Mouse (Mus musculus) embryonic facial prominence, embryonic 13.5 days (tissue): ENCODE measurements around the gene Mettl7a2. TPM values are rescaled to one million over a fixed set of nuclear protein-coding genes. Genes with fewer than 3 reads are reported as not detected.
"Not testable (repeated sequence)": the region's sequence is repeated elsewhere in the genome, so short reads cannot be mapped to it uniquely, and the experiment has no call there.

ENCODE experiments used
- ATAC-seq: fragments of 200-750 bp; cut with Nextera tagmentation; 2 replicates; pipeline ENCODE4 v1.8.0; 2017; ENCODE audit warnings: low read depth; ENCODE audit not compliant: insufficient number of reproducible peaks, insufficient read depth, low FRiP score, low TSS enrichment
- H3K27ac ChIP-seq: fragments of 300-500 bp; sonication (generic); 2 replicates; pipeline ENCODE4 v1.5.1; 2015; ENCODE audit warnings: moderate library complexity, mild to moderate bottlenecking, inconsistent platforms
- H3K27me3 ChIP-seq: fragments of 300-500 bp; sonication (generic); 2 replicates; pipeline ENCODE4 v1.6.1; 2015; ENCODE audit warnings: mild to moderate bottlenecking, inconsistent platforms
- H3K36me3 ChIP-seq: fragments of 300-500 bp; sonication (generic); 2 replicates; pipeline ENCODE4 v1.6.1; 2015; ENCODE audit warnings: mild to moderate bottlenecking, inconsistent platforms
- H3K4me1 ChIP-seq: fragments of 300-500 bp; sonication (generic); 2 replicates; pipeline ENCODE4 v1.6.1; 2015; ENCODE audit warnings: inconsistent platforms
- H3K4me2 ChIP-seq: fragments of 300-500 bp; sonication (generic); 2 replicates; pipeline ENCODE4 v1.6.1; 2015; ENCODE audit warnings: moderate library complexity, mild to moderate bottlenecking, inconsistent platforms
- H3K4me3 ChIP-seq: fragments of 300-500 bp; sonication (generic); 2 replicates; pipeline ENCODE4 v1.5.1; 2015; ENCODE audit warnings: mild to moderate bottlenecking, inconsistent platforms
- H3K9ac ChIP-seq: fragments of 300-500 bp; sonication (generic); 2 replicates; pipeline ENCODE4 v1.6.1; 2015; ENCODE audit warnings: mild to moderate bottlenecking, inconsistent platforms
- H3K9me3 ChIP-seq: fragments of 300-500 bp; sonication (generic); 2 replicates; pipeline ENCODE4 v1.6.1; 2016; ENCODE audit warnings: inconsistent platforms
- WGBS: fragments of 180-500 bp; shearing (Covaris S2); methylation state at CpG from one replicate; pipeline ENCODE4 v1.1.7; 2015; ENCODE audit warnings: mixed read lengths; 5-methylcytosine and 5-hydroxymethylcytosine counted together
- polyA plus RNA-seq: library from polyadenylated mRNA; unstranded; fragments of >200 nt; fragmentation: Nextera tagmentation; extraction: Ambion mirVana; gene quantifications from 2 replicates; pipeline ENCODE4 v1.2.1, GENCODE M21; 2015

The Mettl7a2 gene
- polyA plus RNA-seq, 1 experiment from 2014 or later: not detected

DNA sequence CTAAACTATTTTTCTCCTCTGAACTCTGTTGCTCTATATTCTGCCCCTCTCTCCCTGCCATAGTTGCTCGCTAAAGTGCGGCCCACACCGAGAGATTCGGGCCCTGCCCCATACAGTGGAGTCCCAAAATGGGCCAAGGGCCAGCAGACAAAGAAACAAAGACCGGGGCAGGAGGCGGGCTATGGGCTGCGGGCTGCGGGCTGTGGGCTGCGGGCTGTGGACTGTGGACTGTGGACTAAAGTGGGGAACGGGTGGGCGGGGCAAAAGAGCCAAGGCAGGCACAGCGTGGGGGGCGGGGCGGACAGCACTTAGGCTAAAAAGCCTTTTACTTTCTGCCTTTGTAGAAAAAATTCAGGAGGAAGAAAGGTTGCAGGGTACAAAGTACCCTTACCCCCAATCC lies 6.2 kb upstream of the Mettl7a2 start:
- Histone ChIP-seq H3K27me3 (no peaks in the 10 kb centered on the region), H3K4me1 (peaks cover 2% of the 10 kb centered on the region), H3K9ac (no peak overlapping the region), H3K36me3 (no peaks in the 10 kb centered on the region), H3K9me3 (no peaks in the 10 kb centered on the region), H3K4me3 (no peak overlapping the region), H3K4me2 (no peak overlapping the region), H3K27ac (peak overlapping the region; percentile 58)
- 69% methylated on average over 14 of the region's 14 CpGs for WGBS
- no peak for ATAC-seq

DNA sequence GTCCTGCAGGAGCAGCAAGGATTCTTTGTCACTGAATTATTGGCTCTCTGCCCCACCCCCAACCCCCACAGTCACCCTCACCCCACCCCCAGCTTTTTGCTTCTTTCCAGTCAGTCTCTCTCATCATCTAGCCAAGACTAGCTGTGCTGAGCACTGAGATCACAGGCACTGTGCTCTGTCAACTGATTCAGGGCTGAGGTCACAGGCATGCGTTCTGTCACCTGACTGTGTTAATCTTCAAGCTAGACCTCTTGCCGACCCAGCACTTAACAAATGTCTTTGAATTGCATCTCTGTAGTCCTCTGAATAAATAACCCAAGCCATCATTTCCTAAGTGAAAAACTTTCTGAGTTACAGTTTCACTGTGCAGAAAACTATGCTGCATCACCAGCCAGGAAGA lies 3.5 kb upstream of the Mettl7a2 start:
- H3K4me2 ChIP-seq: no peak overlapping the region
- H3K9ac ChIP-seq: no peak overlapping the region
- H3K27me3 ChIP-seq: no peaks in the 10 kb centered on the region
- no peaks in the 10 kb centered on the region for H3K36me3 ChIP-seq
- H3K4me3 ChIP-seq: no peak overlapping the region
- no peak overlapping the region for H3K27ac ChIP-seq
- no peak for ATAC-seq
- WGBS: 45% methylated on average over 2 of the region's 2 CpGs
- no peaks in the 10 kb centered on the region for H3K9me3 ChIP-seq
- peaks cover 5% of the 10 kb centered on the region for H3K4me1 ChIP-seq

DNA sequence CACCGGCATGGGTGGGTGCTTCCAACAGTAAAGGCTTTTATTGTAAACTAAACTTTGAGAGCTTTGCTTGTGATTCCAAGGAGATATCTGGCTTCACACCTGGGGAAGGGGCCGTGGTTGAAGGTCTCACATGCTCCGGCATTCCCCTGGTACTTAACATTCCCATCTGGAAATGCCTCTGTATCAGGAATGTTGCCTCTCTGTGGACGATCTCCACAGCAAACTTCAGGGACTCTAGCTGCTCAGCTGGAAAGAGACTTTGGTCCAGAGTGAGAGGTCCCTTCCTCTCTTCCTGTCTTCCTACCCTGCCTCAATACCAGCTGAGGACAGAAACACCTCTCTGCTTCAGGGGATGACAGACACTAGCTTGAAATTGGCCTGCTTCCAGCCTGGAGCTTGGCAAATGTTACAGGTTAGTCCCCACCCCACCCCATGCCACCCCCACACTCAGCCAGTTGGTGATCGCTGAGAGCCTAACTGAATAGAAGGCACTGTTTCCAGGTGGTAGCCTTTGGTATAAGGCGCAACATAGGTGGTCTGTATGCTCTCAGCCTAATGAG lies 1.4 kb upstream of the Mettl7a2 start:
- Histone ChIP-seq H3K4me2 (no peak overlapping the region), H3K9ac (no peak overlapping the region), H3K4me3 (no peak overlapping the region), H3K9me3 (no peaks in the 10 kb centered on the region), H3K36me3 (no peaks in the 10 kb centered on the region), H3K27me3 (no peaks in the 10 kb centered on the region), H3K27ac (no peak overlapping the region), H3K4me1 (peaks cover 5% of the 10 kb centered on the region)
- WGBS: 55% methylated on average over 6 of the region's 6 CpGs
- ATAC-seq: no peak

DNA sequence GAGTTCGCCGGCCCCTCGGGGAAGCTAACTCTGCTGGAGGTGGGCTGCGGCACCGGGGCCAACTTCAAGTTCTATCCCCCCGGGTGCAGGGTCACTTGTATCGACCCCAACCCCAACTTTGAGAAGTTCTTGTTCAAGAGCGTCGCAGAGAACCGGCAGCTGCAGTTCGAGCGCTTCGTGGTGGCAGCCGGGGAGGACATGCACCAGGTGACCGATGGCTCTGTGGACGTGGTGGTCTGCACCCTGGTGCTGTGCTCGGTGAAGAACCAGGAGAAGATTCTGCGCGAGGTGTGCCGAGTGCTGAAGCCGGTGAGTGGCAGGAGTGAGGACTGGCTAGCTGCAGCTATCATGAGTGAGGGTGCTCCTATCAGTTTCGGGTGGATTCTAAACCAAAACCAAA lies 399 bp downstream of the Mettl7a2 start:
- not testable (repeated sequence) for H3K27ac ChIP-seq, H3K4me2 ChIP-seq, H3K9ac ChIP-seq, H3K27me3 ChIP-seq, H3K4me3 ChIP-seq, ATAC-seq, H3K36me3 ChIP-seq, H3K9me3 ChIP-seq, H3K4me1 ChIP-seq
- 92% methylated on average over 22 of the region's 22 CpGs for WGBS

DNA sequence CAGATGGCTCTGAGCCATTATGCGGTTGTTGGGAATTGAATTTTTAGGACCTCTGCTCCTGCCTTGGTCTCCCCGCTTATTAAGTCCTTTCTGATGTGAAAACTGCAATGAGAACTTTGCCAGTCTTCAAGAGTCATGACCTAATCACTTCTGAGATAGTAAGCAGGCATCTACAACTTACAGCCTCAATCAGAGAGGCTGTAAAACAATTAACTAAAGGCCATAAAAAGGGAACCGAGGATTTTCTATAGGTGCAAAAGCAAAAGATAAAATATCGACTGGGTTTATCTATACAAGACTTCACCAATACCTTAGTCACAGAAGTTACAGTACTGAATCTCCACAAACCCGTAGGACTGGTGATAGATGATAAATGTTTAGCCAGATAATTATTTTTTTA lies 2.9 kb downstream of the Mettl7a2 start:
- H3K4me2 ChIP-seq: no peak overlapping the region
- H3K4me1 ChIP-seq: peaks cover 5% of the 10 kb centered on the region
- H3K4me3 ChIP-seq: no peak overlapping the region
- no peak overlapping the region for H3K27ac ChIP-seq
- no peak for ATAC-seq
- H3K36me3 ChIP-seq: no peaks in the 10 kb centered on the region
- H3K9ac ChIP-seq: no peak overlapping the region
- H3K27me3 ChIP-seq: no peaks in the 10 kb centered on the region
- WGBS: 87% methylated on average over 5 of the region's 5 CpGs
- no peaks in the 10 kb centered on the region for H3K9me3 ChIP-seq

DNA sequence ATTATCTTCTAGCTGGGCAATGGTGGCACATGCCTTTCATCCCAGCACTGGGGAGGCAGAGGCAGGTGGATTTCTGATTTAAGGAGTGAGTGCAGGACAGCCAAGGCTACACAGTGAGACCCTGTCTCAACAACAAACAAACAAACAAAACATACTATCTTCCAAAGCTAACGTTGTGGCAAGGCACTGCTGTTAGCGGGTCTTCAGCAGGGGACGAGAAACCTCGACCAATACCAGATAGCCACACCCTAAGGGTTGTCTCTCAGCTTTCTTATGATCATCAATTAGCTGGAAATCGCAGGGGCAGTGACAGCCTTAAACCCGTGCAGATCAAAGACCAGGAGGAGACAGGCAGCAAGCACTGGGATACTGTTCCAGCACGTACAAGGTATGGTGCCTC lies 11.2 kb downstream of the Mettl7a2 start, which contains the start of gene Higd1c:
TSS of gene Higd1c (plus strand) at position 301 of the 400 bp plus-strand sequence.
- no peak within 1 kb of the TSS for H3K4me2 ChIP-seq
- ATAC-seq: no peak
- H3K9me3 ChIP-seq: peaks cover 5% of the 10 kb centered on the region; the same call in 1 of the 2 replicates
- H3K27ac ChIP-seq: no peak within 1 kb of the TSS
- H3K36me3 ChIP-seq: no peaks in the 10 kb centered on the region
- H3K9ac ChIP-seq: no peak within 1 kb of the TSS
- no peak within 1 kb of the TSS for H3K4me3 ChIP-seq
- H3K4me1 ChIP-seq: 0 out of 2 replicates have a peak, but pooled peaks cover 3% of the 10 kb centered on the region
- H3K27me3 ChIP-seq: no peaks in the 10 kb centered on the region
- 65% methylated on average over 7 of the region's 7 CpGs for WGBS

DNA sequence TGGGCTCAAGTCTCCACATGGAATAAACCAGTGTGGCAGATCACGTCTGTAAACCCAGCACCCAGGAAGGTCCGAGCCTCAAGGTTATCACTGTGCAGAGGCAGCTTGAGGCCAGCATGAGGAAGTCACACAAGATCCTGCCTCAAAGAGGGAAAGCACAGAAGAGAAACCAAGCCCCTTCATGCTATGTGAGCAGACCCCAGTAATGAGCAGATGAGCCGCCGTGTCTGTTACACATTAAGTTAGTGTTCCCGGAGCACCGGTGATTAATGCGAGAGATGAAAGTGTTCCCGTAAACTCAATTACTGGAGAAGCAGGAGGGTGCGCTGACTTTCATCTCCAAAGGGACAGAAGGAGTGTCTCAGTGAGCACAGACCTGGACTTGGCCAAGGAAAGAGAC lies 13.0 kb downstream of the Mettl7a2 start:
- 22% methylated on average over 9 of the region's 9 CpGs for WGBS
- H3K4me1 ChIP-seq, H3K9ac ChIP-seq, H3K4me3 ChIP-seq, H3K27me3 ChIP-seq, H3K9me3 ChIP-seq, H3K27ac ChIP-seq, ATAC-seq, H3K4me2 ChIP-seq, H3K36me3 ChIP-seq: not testable (repeated sequence)

DNA sequence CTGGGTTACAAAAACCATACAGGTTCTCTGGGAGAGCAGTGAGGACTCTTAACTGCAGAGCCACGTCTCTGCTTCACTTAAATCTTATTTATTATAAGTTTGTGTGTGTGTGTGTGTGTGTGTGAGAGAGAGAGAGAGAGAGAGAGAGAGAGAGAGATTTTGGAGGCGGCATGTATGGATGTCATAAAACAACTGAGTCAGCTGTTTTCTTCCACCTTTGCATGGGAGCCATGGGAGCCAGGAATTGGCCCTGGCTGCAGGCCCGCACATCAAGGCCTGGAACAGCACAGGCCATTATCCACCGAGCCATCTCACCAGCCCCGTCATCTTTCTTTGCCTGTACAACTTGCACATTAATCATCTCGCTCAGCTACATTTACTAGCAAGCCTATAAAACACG lies 14.1 kb downstream of the Mettl7a2 start:
- no peak overlapping the region for H3K9ac ChIP-seq
- ATAC-seq: no peak
- H3K4me1 ChIP-seq: 0 out of 2 replicates have a peak, but pooled peaks cover 3% of the 10 kb centered on the region
- no peaks in the 10 kb centered on the region for H3K36me3 ChIP-seq
- 82% methylated on average over 7 of the region's 7 CpGs for WGBS
- H3K4me3 ChIP-seq: no peak overlapping the region
- no peaks in the 10 kb centered on the region for H3K27me3 ChIP-seq
- H3K4me2 ChIP-seq: no peak overlapping the region
- H3K9me3 ChIP-seq: peaks cover 5% of the 10 kb centered on the region; the same call in 1 of the 2 replicates
- H3K27ac ChIP-seq: no peak overlapping the region

DNA sequence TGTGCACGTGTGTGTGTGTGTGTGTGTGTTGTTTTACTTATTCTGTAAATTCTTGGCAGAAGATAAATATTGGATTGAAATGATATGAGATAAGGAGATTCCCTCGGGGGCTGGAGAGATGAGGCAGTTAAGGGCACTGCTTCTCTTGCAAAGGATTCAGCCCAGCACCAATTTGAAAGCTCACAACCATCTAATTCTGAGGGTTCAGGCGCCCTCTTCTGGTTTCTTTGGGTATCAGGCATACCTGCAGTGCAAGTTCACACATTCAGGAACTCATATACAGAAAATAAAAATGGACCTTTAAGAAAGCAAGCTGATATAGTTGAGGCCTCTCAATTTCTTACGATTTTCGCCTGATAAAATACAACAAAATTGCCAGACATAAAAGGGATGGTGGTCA lies 22.1 kb downstream of the Mettl7a2 start:
- H3K36me3 ChIP-seq: no peaks in the 10 kb centered on the region

DNA sequence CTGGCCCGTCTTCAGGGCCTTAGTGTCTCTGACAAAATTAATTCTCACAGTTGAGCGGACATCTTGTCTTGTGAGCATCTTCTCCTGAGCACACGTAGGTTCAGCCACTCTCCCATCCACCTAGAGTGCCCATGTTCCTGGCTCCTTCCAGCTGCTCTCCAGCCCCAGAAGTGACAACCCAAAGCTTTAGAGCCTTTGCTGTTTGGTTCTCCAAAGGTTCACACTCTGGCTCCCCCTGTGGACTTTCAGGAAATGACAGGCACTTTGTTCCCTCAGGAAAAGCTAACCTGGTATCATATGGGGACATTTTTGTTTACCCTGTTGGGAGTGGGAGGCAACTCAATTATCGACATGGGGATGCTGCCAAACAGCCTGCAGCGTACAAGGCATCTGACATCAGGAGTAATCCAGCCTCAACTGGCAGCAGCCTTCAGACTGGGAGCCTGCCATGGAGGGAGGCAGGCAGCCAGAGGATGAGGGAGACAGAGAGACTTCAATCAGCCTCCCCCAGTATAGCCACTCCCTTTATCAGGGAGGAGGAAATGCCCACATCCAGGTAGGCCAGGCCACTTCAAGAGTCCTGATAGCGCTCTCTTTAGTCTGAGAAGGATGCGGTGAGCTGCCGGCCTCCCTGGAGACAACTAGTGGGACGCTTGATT lies 25.0 kb downstream of the Mettl7a2 start:
- H3K4me1 ChIP-seq, H3K4me3 ChIP-seq, H3K4me2 ChIP-seq, H3K36me3 ChIP-seq, H3K27ac ChIP-seq, H3K9ac ChIP-seq, H3K27me3 ChIP-seq: not testable (repeated sequence)
- H3K9me3 ChIP-seq: peaks cover 11% of the 10 kb centered on the region; the same call in 1 of the 2 replicates
- WGBS: 36% methylated on average over 4 of the region's 9 CpGs
- peak; percentile 2; the same call in 1 of the 2 replicates for ATAC-seq

More for the DNA sequence above, 22.1 kb downstream of the Mettl7a2 start:
- H3K4me3 ChIP-seq: no peak overlapping the region
- peaks cover 12% of the 10 kb centered on the region; the same call in 1 of the 2 replicates for H3K9me3 ChIP-seq
- no peaks in the 10 kb centered on the region for H3K4me1 ChIP-seq
- H3K4me2 ChIP-seq: no peak overlapping the region
- no peaks in the 10 kb centered on the region for H3K27me3 ChIP-seq
- 31% methylated on average over 5 of the region's 5 CpGs for WGBS
- no peak overlapping the region for H3K27ac ChIP-seq
- no peak overlapping the region for H3K9ac ChIP-seq
- no peak for ATAC-seq

DNA sequence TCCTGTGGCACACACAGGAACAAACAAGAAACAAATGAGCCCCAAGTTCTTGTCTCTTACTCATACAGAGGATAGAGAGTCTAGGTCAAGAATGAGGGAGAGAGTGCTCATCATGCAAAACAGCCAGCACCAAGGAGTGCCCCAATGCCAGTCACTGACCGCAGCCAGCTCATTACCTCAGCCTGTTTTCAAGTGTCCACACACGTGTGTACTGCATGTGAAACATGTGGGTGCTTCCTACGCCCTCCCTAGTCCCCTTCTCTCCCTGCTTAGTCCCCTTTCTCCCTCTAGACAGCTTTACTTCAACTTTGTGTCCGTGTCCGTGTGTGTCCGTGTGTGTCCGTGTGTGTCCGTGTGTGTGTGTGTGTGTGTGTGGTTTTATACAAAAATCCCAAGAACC lies 26.7 kb downstream of the Mettl7a2 start:
- H3K4me1 ChIP-seq: 0 out of 2 replicates have a peak, but pooled peaks cover 4% of the 10 kb centered on the region
- 86% methylated on average over 8 of the region's 8 CpGs for WGBS
- no peaks in the 10 kb centered on the region for H3K9me3 ChIP-seq
- H3K27ac ChIP-seq: no peak overlapping the region
- H3K9ac ChIP-seq: no peak overlapping the region
- ATAC-seq: no peak
- no peak overlapping the region for H3K4me3 ChIP-seq
- no peaks in the 10 kb centered on the region for H3K36me3 ChIP-seq
- no peak overlapping the region for H3K4me2 ChIP-seq
- no peaks in the 10 kb centered on the region for H3K27me3 ChIP-seq

DNA sequence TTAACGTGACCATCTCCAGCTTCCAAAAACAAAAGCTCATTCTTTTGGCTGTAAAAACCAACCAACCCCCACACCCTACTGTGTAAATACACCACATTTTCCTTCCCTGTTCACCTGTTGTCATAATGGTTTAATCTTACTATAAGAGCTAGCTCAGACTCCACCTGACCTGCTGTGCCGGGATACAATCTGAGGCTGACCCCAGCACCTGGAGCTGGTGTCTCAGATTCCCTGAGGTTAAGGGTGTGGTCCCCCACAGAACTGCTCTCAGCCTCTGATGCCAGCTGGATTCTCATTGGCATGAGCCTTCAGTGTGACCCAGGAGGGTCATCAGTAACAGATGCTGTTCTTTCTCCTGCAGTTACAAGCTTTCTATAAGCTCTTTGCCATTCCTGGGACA lies 27.1 kb downstream of the Mettl7a2 start:
- Histone ChIP-seq H3K9me3 (no peaks in the 10 kb centered on the region), H3K9ac (no peak overlapping the region), H3K4me3 (no peak overlapping the region), H3K4me2 (no peak overlapping the region), H3K36me3 (no peaks in the 10 kb centered on the region), H3K27me3 (no peaks in the 10 kb centered on the region), H3K4me1 (0 out of 2 replicates have a peak, but pooled peaks cover 4% of the 10 kb centered on the region), H3K27ac (no peak overlapping the region)
- no peak for ATAC-seq
- WGBS: 52% methylated on average over 2 of the region's 2 CpGs
